Mouse (Mus musculus): ENCODE data around the gene Kcna1. TPM values are rescaled to one million over a fixed set of nuclear protein-coding genes. Genes with fewer than 3 reads are reported as not detected.

Kcna1 gene
- 1.5 and 1.7 TPM in 2 replicates for polyA plus RNA-seq (2012; rRNA removed)

GRCm38 (mm10) chr6:126646381-126646780, at the start of gene Kcna1:
Gene Kcna1, minus strand, starts transcription at chr6:126646384.

Other genes with a start within 250 kb of the Kcna1 start
- 2.4 and 2.7 TPM in 2 replicates for gene Kcna5, start 111.0 kb downstream of the Kcna1 start, polyA plus RNA-seq (2012; rRNA removed)
- gene Kcna6, start 94.3 kb upstream of the Kcna1 start, polyA plus RNA-seq (2012; rRNA removed): 22.2 and 22.7 TPM in 2 replicates
- 110 and 115 TPM in 2 replicates for gene Ndufa9, start 202.8 kb upstream of the Kcna1 start, polyA plus RNA-seq (2012; rRNA removed)
- gene Akap3, start 206.7 kb upstream of the Kcna1 start, polyA plus RNA-seq (2012; rRNA removed): 0.09 and 0.17 TPM in 2 replicates